Mouse (Mus musculus) C2C12 (cell line): ENCODE measurements around the gene Zfhx3. TPM values are rescaled to one million over a fixed set of nuclear protein-coding genes. Genes with fewer than 3 reads are reported as not detected.

Experiments
- H3K27me3 ChIP-seq: one replicate; pipeline ENCODE4 v1.6.1; 2011; ENCODE audit not compliant: control insufficient read depth, insufficient read depth, insufficient read length
- H3K36me3 ChIP-seq: one replicate; pipeline ENCODE4 v1.6.1; 2011; ENCODE audit not compliant: control insufficient read depth, insufficient read depth
- H3K4me3 ChIP-seq: one replicate; pipeline ENCODE4 v1.5.1; 2011; ENCODE audit warnings: mild to moderate bottlenecking, control low read depth; ENCODE audit not compliant: poor library complexity, insufficient read depth, severe bottlenecking
- H3K79me2 ChIP-seq: one replicate; pipeline ENCODE4 v1.6.1; 2011; ENCODE audit not compliant: control insufficient read depth, insufficient read depth
- H3K79me3 ChIP-seq: one replicate; pipeline ENCODE4 v1.6.1; 2011; ENCODE audit warnings: low read depth, control low read depth
- H3ac ChIP-seq: one replicate; pipeline ENCODE3; 2011; ENCODE audit warnings: low read depth; ENCODE audit not compliant: control insufficient read depth, insufficient read length
- CEBPB ChIP-seq: IDR thresholded peaks from one replicate; pipeline ENCODE4 v1.6.1; 2011; ENCODE audit warnings: low read depth, mild to moderate bottlenecking, control low read depth, moderate library complexity
- CTCF ChIP-seq: IDR thresholded peaks from one replicate; pipeline ENCODE4 v1.5.1; 2011; ENCODE audit not compliant: control insufficient read depth, insufficient read depth, insufficient read length
- FOSL1 ChIP-seq: IDR thresholded peaks from one replicate; pipeline ENCODE4 v1.8.0; 2011; ENCODE audit warnings: mild to moderate bottlenecking, low read length; ENCODE audit not compliant: poor library complexity, insufficient read depth, severe bottlenecking
- MAX ChIP-seq: IDR thresholded peaks from one replicate; pipeline ENCODE4 v1.6.1; 2011; ENCODE audit warnings: mild to moderate bottlenecking, control low read depth
- MYOD1 ChIP-seq: IDR thresholded peaks from one replicate; pipeline ENCODE4 v1.6.1; 2011; ENCODE audit warnings: low read depth; ENCODE audit not compliant: control insufficient read depth, insufficient read length
- MYOG ChIP-seq: IDR thresholded peaks from one replicate; pipeline ENCODE4 v1.6.1; 2011; ENCODE audit not compliant: control insufficient read depth, insufficient read length; ENCODE audit errors: extremely low read depth
- USF1 ChIP-seq: IDR thresholded peaks from one replicate; pipeline ENCODE4 v1.6.1; 2011; ENCODE audit warnings: low read depth, mild to moderate bottlenecking, control low read depth, moderate library complexity
- polyA plus RNA-seq: library from polyadenylated mRNA; unstranded; fragments of >200 nt; fragmentation: generic; extraction: Trizol; gene quantifications from one replicate; pipeline ENCODE4 v1.2.1, GENCODE M21; 2012; ENCODE audit warnings: missing spikeins

The Zfhx3 gene
- polyA plus RNA-seq, 1 experiment: 4.3 TPM

DNA sequence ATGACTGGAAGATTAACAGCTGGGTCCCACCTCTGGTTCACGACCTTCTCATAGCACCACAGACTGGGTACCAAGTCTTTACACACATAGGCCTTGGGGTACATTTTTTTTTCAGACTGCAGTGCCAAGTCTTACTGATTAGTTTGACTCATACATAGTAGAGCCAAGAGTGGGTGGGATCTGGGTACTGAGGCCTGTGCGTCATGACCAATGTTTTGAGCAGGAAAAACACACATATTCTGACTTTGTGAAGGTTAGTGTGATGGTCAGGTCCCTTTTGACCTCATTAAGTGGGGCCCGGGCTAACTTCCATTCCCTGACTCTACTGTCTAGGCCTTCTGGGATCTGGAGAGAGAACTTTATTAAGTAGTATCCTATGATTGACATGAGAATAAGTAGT lies 853.6 kb downstream of the Zfhx3 start:
- H3K4me3 ChIP-seq: no peak overlapping the region
- H3K27me3 ChIP-seq: no peaks in the 10 kb centered on the region
- H3K79me3 ChIP-seq: peaks cover 25% of the 10 kb centered on the region
- TF ChIP-seq MAX (no peak), CTCF (no peak), USF1 (no peak)
- H3K36me3 ChIP-seq: peaks cover 48% of the 10 kb centered on the region
- H3K79me2 ChIP-seq: peaks cover 50% of the 10 kb centered on the region
- H3ac ChIP-seq: no peak overlapping the region

DNA sequence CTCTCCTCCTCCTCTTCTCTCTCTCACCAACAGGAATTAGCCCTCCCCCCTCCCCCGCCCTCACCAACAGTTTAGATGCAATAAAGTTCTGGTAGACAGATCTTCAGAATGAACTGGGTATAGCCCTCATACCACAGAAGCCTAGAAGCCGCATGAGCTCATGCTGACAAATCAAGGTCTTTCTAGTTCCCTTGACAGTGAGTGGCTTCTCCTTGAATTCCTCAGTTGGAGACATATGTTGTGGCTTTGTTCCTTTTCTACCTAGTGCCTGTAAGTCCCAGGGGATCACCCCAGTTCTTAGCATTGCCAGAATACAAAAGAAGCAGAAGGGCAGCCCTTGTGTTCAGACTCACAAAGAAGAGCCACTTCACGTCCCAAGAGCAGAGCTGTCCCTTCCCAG lies 854.4 kb downstream of the Zfhx3 start:
- H3K79me2 ChIP-seq: peaks cover 51% of the 10 kb centered on the region
- no peak for TF ChIP-seq USF1
- no peak for TF ChIP-seq FOSL1
- TF ChIP-seq MYOG: no peak
- no peak for TF ChIP-seq MAX
- no peak for TF ChIP-seq MYOD1
- no peak for TF ChIP-seq CEBPB
- no peak for TF ChIP-seq CTCF
- no peaks in the 10 kb centered on the region for H3K27me3 ChIP-seq
- peaks cover 56% of the 10 kb centered on the region for H3K36me3 ChIP-seq
- no peak overlapping the region for H3ac ChIP-seq
- H3K79me3 ChIP-seq: peaks cover 23% of the 10 kb centered on the region
- H3K4me3 ChIP-seq: no peak overlapping the region

GRCm38 (mm10) chr8:108798012-108798411 lies 855.6 kb downstream of the Zfhx3 start:
- Histone ChIP-seq H3ac (peak overlapping the region; percentile 40), H3K79me3 (peaks cover 27% of the 10 kb centered on the region), H3K27me3 (no peaks in the 10 kb centered on the region), H3K4me3 (no peak overlapping the region), H3K79me2 (peaks cover 59% of the 10 kb centered on the region), H3K36me3 (peaks cover 53% of the 10 kb centered on the region)
- TF ChIP-seq MAX: no peak
- TF ChIP-seq MYOD1: peak; percentile 8

GRCm38 (mm10) chr8:108799250-108799649 lies 856.8 kb downstream of the Zfhx3 start:
- TF ChIP-seq CEBPB (no peak), MYOD1 (no peak), USF1 (no peak), CTCF (no peak), MAX (no peak), MYOG (no peak), FOSL1 (no peak)

GRCm38 (mm10) chr8:108800357-108800756 lies 857.9 kb downstream of the Zfhx3 start:
- Histone ChIP-seq H3K4me3 (no peak overlapping the region), H3K79me3 (peaks cover 27% of the 10 kb centered on the region), H3K36me3 (peaks cover 43% of the 10 kb centered on the region), H3K27me3 (no peaks in the 10 kb centered on the region), H3ac (no peak overlapping the region), H3K79me2 (peaks cover 78% of the 10 kb centered on the region)
- TF ChIP-seq MYOD1: no peak
- TF ChIP-seq CEBPB: no peak
- no peak for TF ChIP-seq USF1
- no peak for TF ChIP-seq MYOG
- TF ChIP-seq MAX: no peak
- no peak for TF ChIP-seq FOSL1
- TF ChIP-seq CTCF: no peak

More at GRCm38 (mm10) chr8:108799250-108799649, 856.8 kb downstream of the Zfhx3 start:
- no peak overlapping the region for H3K4me3 ChIP-seq
- no peak overlapping the region for H3ac ChIP-seq
- H3K36me3 ChIP-seq: peaks cover 49% of the 10 kb centered on the region
- H3K27me3 ChIP-seq: no peaks in the 10 kb centered on the region
- peaks cover 30% of the 10 kb centered on the region for H3K79me3 ChIP-seq
- peaks cover 71% of the 10 kb centered on the region for H3K79me2 ChIP-seq

DNA sequence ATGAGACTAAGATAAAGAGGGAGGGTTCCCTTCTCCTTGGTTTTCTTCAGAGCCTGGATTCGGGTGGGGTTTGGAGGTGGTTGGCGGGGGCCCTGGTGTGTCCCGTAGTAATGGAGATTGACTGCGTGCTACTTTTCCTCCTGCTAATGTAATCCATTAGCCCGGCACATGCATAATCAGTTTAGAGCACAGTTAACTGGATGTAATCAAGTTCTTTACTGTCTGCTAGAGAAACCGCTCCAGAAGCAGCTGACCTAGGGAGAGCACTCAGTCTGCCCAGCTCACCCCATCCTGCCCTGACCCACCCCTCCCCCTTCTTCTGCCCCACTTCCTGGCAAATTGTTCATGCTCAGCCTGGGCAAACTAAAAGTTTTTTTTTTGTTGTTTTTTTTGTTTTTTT lies 860.6 kb downstream of the Zfhx3 start:
- H3K36me3 ChIP-seq: peaks cover 43% of the 10 kb centered on the region
- TF ChIP-seq CTCF: no peak
- TF ChIP-seq USF1: no peak
- TF ChIP-seq MAX: no peak
- H3K79me2 ChIP-seq: peaks cover 81% of the 10 kb centered on the region
- no peak overlapping the region for H3K4me3 ChIP-seq
- no peaks in the 10 kb centered on the region for H3K27me3 ChIP-seq
- H3ac ChIP-seq: no peak overlapping the region
- peaks cover 25% of the 10 kb centered on the region for H3K79me3 ChIP-seq

- Histone ChIP-seq H3K79me2 (peaks cover 28% of the 10 kb centered on the region), H3K4me3 (no peak overlapping the region), H3K36me3 (peaks cover 10% of the 10 kb centered on the region), H3K79me3 (peaks cover 3% of the 10 kb centered on the region), H3ac (no peak overlapping the region), H3K27me3 (no peaks in the 10 kb centered on the region)
- TF ChIP-seq FOSL1 (no peak), CTCF (no peak), USF1 (no peak), MYOG (no peak), MYOD1 (no peak), MAX (no peak), CEBPB (no peak)
Measured at GRCm38 (mm10) chr8:108811694-108812093, 869.2 kb downstream of the Zfhx3 start.
